Mouse (Mus musculus): ENCODE data around the gene Tex2.

DNA sequence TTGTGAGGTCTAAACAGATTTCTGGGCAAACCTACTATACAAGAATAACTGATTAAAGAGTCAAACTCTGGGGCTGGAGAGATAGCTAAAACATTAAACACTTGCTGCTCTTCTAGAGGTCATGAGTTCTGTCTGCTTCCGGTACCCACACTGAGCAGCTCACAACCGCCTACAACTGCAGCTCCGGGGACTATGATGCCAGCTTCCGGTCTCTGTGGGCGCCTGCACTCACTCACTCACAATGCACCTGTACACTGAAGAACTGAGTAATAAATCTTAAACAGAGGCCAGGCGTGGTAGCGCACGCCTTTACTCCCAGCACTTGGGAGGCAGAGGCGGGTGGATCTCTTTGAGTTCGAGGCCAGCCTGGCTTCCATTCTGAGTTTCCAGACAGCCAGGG lies 31.9 kb downstream of the Tex2 start:
- TF ChIP-seq CTCF (IDR thresholded peaks at IDR 0.05; ENCODE audit: low read depth, low read length): no peak
- TF ChIP-seq GATA1 (IDR thresholded peaks at IDR 0.05; ENCODE audit: borderline replicate concordance, low read length): no peak

Measured in G1E (cell line).